Mouse (Mus musculus): ENCODE measurements around the gene Pmfbp1.

DNA sequence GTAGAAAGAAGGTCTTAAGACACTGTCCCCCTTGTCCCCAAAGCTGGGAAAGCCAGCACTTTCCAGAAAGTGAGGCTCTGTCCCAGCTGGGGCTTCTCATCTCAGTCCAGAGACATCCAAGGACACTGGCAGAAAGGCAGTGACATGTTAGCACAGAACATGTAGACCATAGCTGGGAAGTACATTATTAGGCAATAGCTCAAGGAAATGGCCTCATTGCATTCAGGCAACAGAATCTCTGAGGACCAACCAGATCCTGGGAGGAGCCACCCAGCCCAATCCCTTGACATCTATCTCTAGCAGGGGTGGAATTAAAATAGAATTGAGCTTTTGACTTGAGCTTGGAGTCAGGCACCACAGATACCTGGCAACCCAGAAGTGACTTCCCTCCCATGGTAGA is 91.8 kb downstream of the Pmfbp1 start:
- TF ChIP-seq CHD2 (IDR thresholded peaks at IDR 0.05; ENCODE audit: low read depth, low read length), result no peak
- TF ChIP-seq MAFK (IDR thresholded peaks at IDR 0.05; ENCODE audit: insufficient read depth, low read depth, low read length), result no peak
- TF ChIP-seq HCFC1 (IDR thresholded peaks at IDR 0.05; ENCODE audit: borderline replicate concordance, insufficient read depth, low read length), result no peak
- TF ChIP-seq ZC3H11A (IDR thresholded peaks at IDR 0.05; ENCODE audit: borderline replicate concordance, low read depth, low read length), result no peak
- no peak for TF ChIP-seq ZNF384 (IDR thresholded peaks at IDR 0.05; ENCODE audit: low read depth, low read length)

Data from ES-E14 (cell line).